Mouse (Mus musculus) G1E (cell line): ENCODE results near the gene Mast2.

ENCODE experiments used
- CTCF ChIP-seq: IDR thresholded peaks from 2 replicates; pipeline ENCODE4 v1.5.1; 2012; ENCODE audit warnings: low read depth, low read length, inconsistent platforms, mixed read lengths
- GATA1 ChIP-seq: IDR thresholded peaks from 2 replicates; pipeline ENCODE4 v1.6.1; 2012; ENCODE audit warnings: borderline replicate concordance, low read length, inconsistent platforms, mixed read lengths
- POLR2AphosphoS5 ChIP-seq: IDR thresholded peaks from 2 replicates; pipeline ENCODE4 v1.6.1; 2012; ENCODE audit warnings: low read depth, low read length, inconsistent platforms; ENCODE audit not compliant: insufficient replicate concordance

GRCm38 (mm10) chr4:116317575-116317974 is 146.4 kb downstream of the Mast2 start:
- TF ChIP-seq GATA1 = no peak
- no peak for TF ChIP-seq CTCF
- no peak for TF ChIP-seq POLR2AphosphoS5
